Mouse (Mus musculus): Measurements from ENCODE around the gene Ilk.

DNA sequence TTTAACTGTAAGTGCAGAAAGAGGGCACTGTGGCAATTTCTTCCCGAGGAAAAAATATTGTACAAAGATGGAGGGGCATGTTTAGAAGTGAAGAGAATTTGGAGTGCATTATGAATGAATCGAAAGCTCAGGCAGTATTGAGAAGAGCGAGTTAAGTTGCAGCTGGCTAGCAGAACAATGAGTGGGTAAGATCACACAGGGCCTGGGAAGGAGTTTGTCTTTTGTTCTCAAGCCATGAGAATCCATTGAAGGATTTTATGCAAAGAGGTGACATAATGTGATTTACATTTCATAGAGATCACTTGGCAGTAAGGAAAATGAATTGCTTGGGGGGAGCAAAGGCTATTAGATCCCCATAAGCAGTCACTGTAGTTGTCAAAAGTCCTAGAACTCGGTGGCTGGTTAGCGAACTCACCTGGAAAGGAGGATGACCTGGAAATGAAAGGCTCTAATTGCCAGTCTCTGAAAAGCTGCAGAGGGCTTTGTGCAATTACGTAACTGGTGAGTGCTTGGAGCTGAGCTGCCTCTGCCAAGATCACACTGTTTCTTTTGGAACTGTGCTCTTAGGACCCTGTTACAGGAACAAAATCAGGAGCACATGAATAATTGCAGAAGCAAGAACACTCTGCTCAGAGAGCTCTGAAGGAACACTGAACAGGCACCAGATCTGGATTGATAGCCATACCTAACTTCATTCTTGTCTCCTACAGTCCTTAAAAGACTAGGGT, 7.5 kb upstream of the Ilk start:
- TF ChIP-seq CTCF (IDR thresholded peaks at IDR 0.05; ENCODE audit: control insufficient read depth, insufficient read depth, insufficient replicate concordance, low read depth, low read length): no peak
- TF ChIP-seq POLR2A (IDR thresholded peaks at IDR 0.05; ENCODE audit: control insufficient read depth, low read depth, low read length): no peak

Data from testis, adult 2 months (tissue).